Mouse (Mus musculus): ENCODE data around the gene Gps2. TPM values are rescaled to one million over a fixed set of nuclear protein-coding genes. Genes with fewer than 3 reads are reported as not detected.

Gene Gps2
- polyA plus RNA-seq, 1 experiment: 104 TPM

- Histone ChIP-seq H3K36me3 (ENCODE audit: control insufficient read depth, insufficient read depth, low read length) (peaks cover 24% of the 10 kb centered on the region), H3K4me1 (ENCODE audit: control insufficient read depth, insufficient read depth, insufficient read length, low read length) (peaks cover 16% of the 10 kb centered on the region; the same call in 1 of the 2 replicates), H3K27me3 (ENCODE audit: control insufficient read depth, insufficient read depth, low read length) (no peaks in the 10 kb centered on the region), H3K4me3 (ENCODE audit: low read depth, low read length) (peak within 1 kb of the TSS; percentile 78), H3K27ac (ENCODE audit: insufficient read depth, low read depth, low read length) (peak within 1 kb of the TSS; percentile 99)
- 10% methylated on average over 24 of the region's 24 CpGs for WGBS
- TF ChIP-seq CTCF (IDR thresholded peaks at IDR 0.05; ENCODE audit: extremely low read depth, insufficient read length, insufficient replicate concordance, low read depth, low read length): no peak
- no peak for TF ChIP-seq POLR2A (IDR thresholded peaks at IDR 0.05; ENCODE audit: low read depth, low read length)
Observed at GRCm38 (mm10) chr11:69964650-69965270, 51.1 kb downstream of the Gps2 start, which contains the start of gene Cldn7. Gene Cldn7 (plus strand): TSS chr11:69964779.

GRCm38 (mm10) chr11:69965271-69966005, 51.8 kb downstream of the Gps2 start:
- H3K36me3 ChIP-seq (ENCODE audit: control insufficient read depth, insufficient read depth, low read length): peaks cover 28% of the 10 kb centered on the region
- peaks cover 19% of the 10 kb centered on the region; the same call in 1 of the 2 replicates for H3K4me1 ChIP-seq (ENCODE audit: control insufficient read depth, insufficient read depth, insufficient read length, low read length)
- H3K27me3 ChIP-seq (ENCODE audit: control insufficient read depth, insufficient read depth, low read length): no peaks in the 10 kb centered on the region
- peak overlapping the region; percentile 78 for H3K4me3 ChIP-seq (ENCODE audit: low read depth, low read length)
- peak overlapping the region; percentile 99 for H3K27ac ChIP-seq (ENCODE audit: insufficient read depth, low read depth, low read length)
- peak; percentile 97 for TF ChIP-seq POLR2A (IDR thresholded peaks at IDR 0.05; ENCODE audit: low read depth, low read length)
- TF ChIP-seq CTCF (IDR thresholded peaks at IDR 0.05; ENCODE audit: extremely low read depth, insufficient read length, insufficient replicate concordance, low read depth, low read length): no peak
- WGBS: 2% methylated on average over 49 of the region's 49 CpGs

Other genes starting within 250 kb of the Gps2 start
- gene Cd68, start 247.7 kb upstream of the Gps2 start, polyA plus RNA-seq (2012; rRNA removed): 20.9 and 24.7 TPM in 2 replicates
- 92.1 and 134 TPM in 2 replicates for gene Eif4a1, start 241.5 kb upstream of the Gps2 start, polyA plus RNA-seq (2012; rRNA removed)
- gene Senp3, start 231.8 kb upstream of the Gps2 start, polyA plus RNA-seq (2012; rRNA removed): 15.4 and 24.6 TPM in 2 replicates
- gene Tnfsf13, start 228.1 kb upstream of the Gps2 start, polyA plus RNA-seq (2012; rRNA removed): 6.9 and 11.6 TPM in 2 replicates
- gene Tnfsf12, start 218.0 kb upstream of the Gps2 start, polyA plus RNA-seq (2012; rRNA removed): 11.9 and 13.7 TPM in 2 replicates
- gene Tnfsfm13, start 217.8 kb upstream of the Gps2 start, polyA plus RNA-seq (2012; rRNA removed): 1.8 and 2.3 TPM in 2 replicates
- 22.5 and 62.3 TPM in 2 replicates for gene Polr2a, start 155.3 kb upstream of the Gps2 start, polyA plus RNA-seq (2012; rRNA removed)
- gene Slc35g3, start 151.9 kb upstream of the Gps2 start, polyA plus RNA-seq (2012; rRNA removed): 0.08 and 0.16 TPM in 2 replicates
- gene Zbtb4, start 148.0 kb upstream of the Gps2 start, polyA plus RNA-seq (2012; rRNA removed): 12.1 and 16.5 TPM in 2 replicates
- 5.5 and 8.7 TPM in 2 replicates for gene Chrnb1, start 117.9 kb upstream of the Gps2 start, polyA plus RNA-seq (2012; rRNA removed)
- 3.6 and 4.8 TPM in 2 replicates for gene Fgf11, start 112.0 kb upstream of the Gps2 start, polyA plus RNA-seq (2012; rRNA removed)
- 30.5 and 63.0 TPM in 2 replicates for gene Tmem102, start 108.3 kb upstream of the Gps2 start, polyA plus RNA-seq (2012; rRNA removed)
- gene Gm39566, start 98.6 kb upstream of the Gps2 start, polyA plus RNA-seq (2012; rRNA removed): not detected in 2 replicates
- gene Spem2, start 95.4 kb upstream of the Gps2 start, polyA plus RNA-seq (2012; rRNA removed): not detected in 2 replicates
- not detected in 2 replicates for gene Spem1, start 91.7 kb upstream of the Gps2 start, polyA plus RNA-seq (2012; rRNA removed)
- 11.1 and 12.0 TPM in 2 replicates for gene Nlgn2, start 76.1 kb upstream of the Gps2 start, polyA plus RNA-seq (2012; rRNA removed)
- gene Tmem256, start 75.4 kb upstream of the Gps2 start, polyA plus RNA-seq (2012; rRNA removed): 98.8 and 99.3 TPM in 2 replicates
- 14.6 and 29.3 TPM in 2 replicates for gene Plscr3, start 67.5 kb upstream of the Gps2 start, polyA plus RNA-seq (2012; rRNA removed)
- 21.1 and 46.3 TPM in 2 replicates for gene Tnk1, start 55.2 kb upstream of the Gps2 start, polyA plus RNA-seq (2012; rRNA removed)
- not detected in 2 replicates for gene Tmem95, start 35.9 kb upstream of the Gps2 start, polyA plus RNA-seq (2012; rRNA removed)
- gene Kctd11, start 32.5 kb upstream of the Gps2 start, polyA plus RNA-seq (2012; rRNA removed): 1.6 and 2.8 TPM in 2 replicates
- 7.3 and 11.6 TPM in 2 replicates for gene Acap1, start 18.3 kb upstream of the Gps2 start, polyA plus RNA-seq (2012; rRNA removed)
- 1.8 and 2.6 TPM in 2 replicates for gene 2810408A11Rik, start 12.9 kb upstream of the Gps2 start, polyA plus RNA-seq (2012; rRNA removed)
- 17.3 and 23.9 TPM in 2 replicates for gene Neurl4, start 12.8 kb upstream of the Gps2 start, polyA plus RNA-seq (2012; rRNA removed)
- 136 and 230 TPM in 2 replicates for gene Eif5a, start 8.1 kb downstream of the Gps2 start, polyA plus RNA-seq (2012; rRNA removed)
- 10.6 and 11.4 TPM in 2 replicates for gene Ybx2, start 21.9 kb downstream of the Gps2 start, polyA plus RNA-seq (2012; rRNA removed)
- 11.2 and 12.9 TPM in 2 replicates for gene Slc2a4, start 34.3 kb downstream of the Gps2 start, polyA plus RNA-seq (2012; rRNA removed)
- 521 and 1,844 TPM in 2 replicates for gene Cldn7, start 50.9 kb downstream of the Gps2 start, polyA plus RNA-seq (2012; rRNA removed)
- gene Ctdnep1, start 67.3 kb downstream of the Gps2 start, polyA plus RNA-seq (2012; rRNA removed): 59.7 and 116 TPM in 2 replicates
- 24.4 and 37.8 TPM in 2 replicates for gene Elp5, start 68.6 kb downstream of the Gps2 start, polyA plus RNA-seq (2012; rRNA removed)
- 211 and 564 TPM in 2 replicates for gene Gabarap, start 77.3 kb downstream of the Gps2 start, polyA plus RNA-seq (2012; rRNA removed)
- gene Phf23, start 81.9 kb downstream of the Gps2 start, polyA plus RNA-seq (2012; rRNA removed): 5.7 and 12.4 TPM in 2 replicates
- gene Dvl2, start 86.7 kb downstream of the Gps2 start, polyA plus RNA-seq (2012; rRNA removed): 5.2 and 7.4 TPM in 2 replicates
- gene Acadvl, start 101.5 kb downstream of the Gps2 start, polyA plus RNA-seq (2012; rRNA removed): 65.6 and 109 TPM in 2 replicates
- gene Dlg4, start 103.1 kb downstream of the Gps2 start, polyA plus RNA-seq (2012; rRNA removed): 5.3 and 5.5 TPM in 2 replicates
- gene Asgr1, start 140.2 kb downstream of the Gps2 start, polyA plus RNA-seq (2012; rRNA removed): not detected in 2 replicates
- 0.16 and 0.30 TPM in 2 replicates for gene Asgr2, start 178.8 kb downstream of the Gps2 start, polyA plus RNA-seq (2012; rRNA removed)
- 0.93 and 1.6 TPM in 2 replicates for gene Mgl2, start 216.4 kb downstream of the Gps2 start, polyA plus RNA-seq (2012; rRNA removed)
- gene Clec10a, start 242.3 kb downstream of the Gps2 start, polyA plus RNA-seq (2012; rRNA removed): 0.24 and 1.0 TPM in 2 replicates